Mouse (Mus musculus) kidney, postnatal 36 days (tissue): ENCODE results near the gene Adssl1.
A peak's percentile ranks its signal among the peaks of the same experiment; 100 is the strongest.

Experiments
- DNase-seq, 2 experiments: peaks; one replicate each; pipeline ENCODE4 v3.0.0; 2021 to 2022; ENCODE audit warnings: mixed read lengths in 2 of 2

The Adssl1 gene

GRCm38 (mm10) chr12:112660576-112661326 is 40.9 kb downstream of the Adssl1 start:
- no peak for DNase-seq

- DNase-seq: no peak
Observed at GRCm38 (mm10) chr12:112661327-112661605, 41.4 kb downstream of the Adssl1 start.

- no peak for DNase-seq
Observed at GRCm38 (mm10) chr12:112661851-112662250, 42.0 kb downstream of the Adssl1 start.

- no peak for DNase-seq
Observed at GRCm38 (mm10) chr12:112663303-112663702, 43.5 kb downstream of the Adssl1 start.

- no peak for DNase-seq
Observed at GRCm38 (mm10) chr12:112663716-112664115, 43.9 kb downstream of the Adssl1 start.

- no peak for DNase-seq
Observed at GRCm38 (mm10) chr12:112664124-112664523, 44.3 kb downstream of the Adssl1 start.

- no peak for DNase-seq
Observed at GRCm38 (mm10) chr12:112664656-112665055, 44.8 kb downstream of the Adssl1 start.

- peak; percentile 53 to 76 for DNase-seq
Observed at GRCm38 (mm10) chr12:112665445-112665844, 45.6 kb downstream of the Adssl1 start.

GRCm38 (mm10) chr12:112665881-112666544 is 46.2 kb downstream of the Adssl1 start:
- DNase-seq: no peak

GRCm38 (mm10) chr12:112667619-112668297 is 47.9 kb downstream of the Adssl1 start:
- DNase-seq: peak in 1 of 2 experiments; percentile 55

GRCm38 (mm10) chr12:112670718-112671393 is 51.0 kb downstream of the Adssl1 start:
- peak in 1 of 2 experiments; percentile 43 for DNase-seq

GRCm38 (mm10) chr12:112671891-112672290 is 52.0 kb downstream of the Adssl1 start:
- peak in 1 of 2 experiments; percentile 39 for DNase-seq

- peak in 1 of 2 experiments; percentile 33 for DNase-seq
Observed at GRCm38 (mm10) chr12:112672744-112673575, 53.1 kb downstream of the Adssl1 start.

- peak; percentile 41 to 68 for DNase-seq
Observed at GRCm38 (mm10) chr12:112673576-112674091, 53.8 kb downstream of the Adssl1 start.

GRCm38 (mm10) chr12:112674132-112675011 is 54.5 kb downstream of the Adssl1 start, which contains the start of gene Akt1:
Gene Akt1, minus strand, starts transcription at chr12:112674884.
- DNase-seq: peak; percentile 50 to 82

GRCm38 (mm10) chr12:112675245-112676035 is 55.6 kb downstream of the Adssl1 start:
- DNase-seq: peak; percentile 85 to 93

GRCm38 (mm10) chr12:112677076-112677475 is 57.2 kb downstream of the Adssl1 start:
- no peak for DNase-seq

GRCm38 (mm10) chr12:112677943-112678554 is 58.2 kb downstream of the Adssl1 start:
- no peak for DNase-seq

GRCm38 (mm10) chr12:112678555-112679026 is 58.7 kb downstream of the Adssl1 start, which contains the start of gene Zbtb42:
Gene Zbtb42, plus strand, starts transcription at chr12:112678828.
- DNase-seq: peak; percentile 73 to 85
